Mouse (Mus musculus): ENCODE data around the gene BC049352. TPM values are rescaled to one million over a fixed set of nuclear protein-coding genes. Genes with fewer than 3 reads are reported as not detected.

BC049352 gene
- polyA plus RNA-seq, 1 experiment from 2014 or later: 1.0 TPM

GRCm38 (mm10) chr9:45250306-45250705 lies 68.5 kb downstream of the BC049352 start:
- H3K4me1 ChIP-seq (ENCODE audit: control insufficient read depth, insufficient read depth, low read length): no peaks in the 10 kb centered on the region
- H3K27me3 ChIP-seq (replicated peaks; ENCODE audit: control insufficient read depth, insufficient read depth, low read length): no peaks in the 10 kb centered on the region
- no peaks in the 10 kb centered on the region for H3K9me3 ChIP-seq (ENCODE audit: control insufficient read depth, low read length)
- WGBS: 89% methylated on average over 7 of the region's 7 CpGs
- H3K27ac ChIP-seq (replicated peaks; ENCODE audit: low read depth, low read length): no peak overlapping the region
- H3K36me3 ChIP-seq (ENCODE audit: control insufficient read depth, insufficient read depth, low read length): no peaks in the 10 kb centered on the region
- H3K4me2 ChIP-seq (ENCODE audit: low read depth, low read length): no peak overlapping the region
- ATAC-seq (ENCODE audit: low read depth) (no peak), DNase-seq (ENCODE audit: low spot score) (no peak)
- no peak overlapping the region for H3K9ac ChIP-seq (ENCODE audit: low read depth, low read length)
- no peak overlapping the region for H3K4me3 ChIP-seq (ENCODE audit: low read depth, low read length)

GRCm38 (mm10) chr9:45251281-45251680 lies 69.5 kb downstream of the BC049352 start:
- no peak overlapping the region for H3K4me3 ChIP-seq (ENCODE audit: low read depth, low read length)
- H3K9me3 ChIP-seq (ENCODE audit: control insufficient read depth, low read length): no peaks in the 10 kb centered on the region
- no peaks in the 10 kb centered on the region for H3K36me3 ChIP-seq (ENCODE audit: control insufficient read depth, insufficient read depth, low read length)
- DNase-seq (ENCODE audit: low spot score) (no peak), ATAC-seq (ENCODE audit: low read depth) (no peak)
- no peak overlapping the region for H3K9ac ChIP-seq (ENCODE audit: low read depth, low read length)
- H3K4me2 ChIP-seq (ENCODE audit: low read depth, low read length): no peak overlapping the region
- H3K27me3 ChIP-seq (replicated peaks; ENCODE audit: control insufficient read depth, insufficient read depth, low read length): no peaks in the 10 kb centered on the region
- WGBS: 64% methylated on average over 3 of the region's 3 CpGs
- H3K27ac ChIP-seq (replicated peaks; ENCODE audit: low read depth, low read length): no peak overlapping the region
- H3K4me1 ChIP-seq (ENCODE audit: control insufficient read depth, insufficient read depth, low read length): no peaks in the 10 kb centered on the region

GRCm38 (mm10) chr9:45251990-45252389 lies 70.2 kb downstream of the BC049352 start:
- H3K27ac ChIP-seq (replicated peaks; ENCODE audit: low read depth, low read length): no peak overlapping the region
- no peak overlapping the region for H3K4me3 ChIP-seq (ENCODE audit: low read depth, low read length)
- 72% methylated on average over 4 of the region's 4 CpGs for WGBS
- DNase-seq (ENCODE audit: low spot score): no peak
- H3K9me3 ChIP-seq (ENCODE audit: control insufficient read depth, low read length): no peaks in the 10 kb centered on the region
- no peak for ATAC-seq (ENCODE audit: low read depth)
- no peaks in the 10 kb centered on the region for H3K36me3 ChIP-seq (ENCODE audit: control insufficient read depth, insufficient read depth, low read length)
- no peaks in the 10 kb centered on the region for H3K4me1 ChIP-seq (ENCODE audit: control insufficient read depth, insufficient read depth, low read length)
- H3K4me2 ChIP-seq (ENCODE audit: low read depth, low read length): no peak overlapping the region
- H3K9ac ChIP-seq (ENCODE audit: low read depth, low read length): no peak overlapping the region
- H3K27me3 ChIP-seq (replicated peaks; ENCODE audit: control insufficient read depth, insufficient read depth, low read length): no peaks in the 10 kb centered on the region

DNA sequence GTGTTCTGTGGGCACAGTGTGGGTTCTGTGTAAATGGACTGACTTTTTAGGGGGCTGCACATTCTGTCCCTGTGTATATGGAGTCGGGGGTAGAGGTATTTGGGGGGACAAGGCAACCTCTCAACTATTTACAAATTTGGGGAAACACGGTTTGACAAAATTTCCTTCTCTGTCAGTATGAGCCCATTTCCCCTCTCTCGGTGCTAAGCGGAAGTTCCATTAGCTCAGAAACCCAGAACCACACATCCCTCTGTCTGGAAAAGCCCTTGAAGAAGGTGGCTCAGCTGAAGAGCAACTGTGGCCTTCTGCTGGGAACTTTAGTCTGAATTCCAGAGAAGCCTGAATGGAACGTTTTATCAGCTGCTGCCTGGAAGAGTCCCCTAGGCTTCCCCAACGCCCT lies 70.6 kb downstream of the BC049352 start:
- Histone ChIP-seq H3K4me2 (ENCODE audit: low read depth, low read length) (no peak overlapping the region), H3K36me3 (ENCODE audit: control insufficient read depth, insufficient read depth, low read length) (no peaks in the 10 kb centered on the region), H3K27me3 (replicated peaks; ENCODE audit: control insufficient read depth, insufficient read depth, low read length) (no peaks in the 10 kb centered on the region), H3K27ac (replicated peaks; ENCODE audit: low read depth, low read length) (no peak overlapping the region), H3K4me1 (ENCODE audit: control insufficient read depth, insufficient read depth, low read length) (no peaks in the 10 kb centered on the region), H3K9me3 (ENCODE audit: control insufficient read depth, low read length) (no peaks in the 10 kb centered on the region), H3K4me3 (ENCODE audit: low read depth, low read length) (no peak overlapping the region), H3K9ac (ENCODE audit: low read depth, low read length) (no peak overlapping the region)
- ATAC-seq (ENCODE audit: low read depth) (no peak), DNase-seq (ENCODE audit: low spot score) (no peak)
- WGBS: 80% methylated on average over 6 of the region's 6 CpGs

DNA sequence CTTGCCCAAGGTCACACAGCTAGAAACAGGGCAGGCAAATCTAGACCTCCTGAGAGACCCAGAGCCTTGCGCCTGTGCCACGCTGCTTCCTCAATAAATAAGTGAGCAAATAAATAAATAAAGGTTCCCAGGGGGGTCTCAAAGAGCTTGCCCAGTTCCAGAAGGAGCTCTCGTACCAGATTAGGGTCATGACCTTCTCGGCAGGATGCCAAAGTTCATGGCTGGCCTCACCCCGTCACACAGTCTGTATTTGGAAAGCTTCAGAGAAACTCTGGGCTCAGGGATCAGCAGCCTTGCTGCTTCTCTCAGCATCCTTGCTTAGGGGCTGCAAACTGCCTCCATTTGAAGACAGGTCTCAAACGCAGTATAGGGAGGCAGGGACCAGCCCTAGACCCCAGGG lies 72.2 kb downstream of the BC049352 start:
- ATAC-seq (ENCODE audit: low read depth) (no peak), DNase-seq (ENCODE audit: low spot score) (no peak)
- no peaks in the 10 kb centered on the region for H3K36me3 ChIP-seq (ENCODE audit: control insufficient read depth, insufficient read depth, low read length)
- 37% methylated on average over 6 of the region's 6 CpGs for WGBS
- H3K4me3 ChIP-seq (ENCODE audit: low read depth, low read length): no peak overlapping the region
- H3K9ac ChIP-seq (ENCODE audit: low read depth, low read length): no peak overlapping the region
- no peaks in the 10 kb centered on the region for H3K4me1 ChIP-seq (ENCODE audit: control insufficient read depth, insufficient read depth, low read length)
- no peak overlapping the region for H3K4me2 ChIP-seq (ENCODE audit: low read depth, low read length)
- no peak overlapping the region for H3K27ac ChIP-seq (replicated peaks; ENCODE audit: low read depth, low read length)
- H3K27me3 ChIP-seq (replicated peaks; ENCODE audit: control insufficient read depth, insufficient read depth, low read length): no peaks in the 10 kb centered on the region
- no peaks in the 10 kb centered on the region for H3K9me3 ChIP-seq (ENCODE audit: control insufficient read depth, low read length)

DNA sequence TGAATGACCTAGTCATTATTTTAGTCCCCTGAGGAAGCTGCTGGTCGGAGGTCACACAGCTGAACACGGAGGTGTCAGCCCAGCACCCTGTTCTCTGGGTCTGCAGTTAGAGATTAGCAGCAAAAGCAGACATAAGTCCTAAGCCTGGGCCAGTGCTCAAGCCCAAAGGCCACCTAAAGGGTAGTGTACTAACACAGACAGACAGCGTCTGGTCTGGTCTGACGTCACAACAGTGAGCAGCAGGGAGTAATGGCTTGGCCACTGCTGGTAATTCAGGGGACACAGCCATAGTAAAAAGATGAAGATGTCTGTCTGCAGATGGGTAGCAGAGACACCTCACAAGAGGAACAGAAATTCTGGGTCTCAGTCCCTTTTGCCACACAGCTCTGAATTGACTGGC lies 72.8 kb downstream of the BC049352 start:
- 50% methylated on average over 4 of the region's 4 CpGs for WGBS
- DNase-seq (ENCODE audit: low spot score) (no peak), ATAC-seq (ENCODE audit: low read depth) (no peak)
- H3K27ac ChIP-seq (replicated peaks; ENCODE audit: low read depth, low read length): no peak overlapping the region
- no peaks in the 10 kb centered on the region for H3K36me3 ChIP-seq (ENCODE audit: control insufficient read depth, insufficient read depth, low read length)
- H3K9me3 ChIP-seq (ENCODE audit: control insufficient read depth, low read length): no peaks in the 10 kb centered on the region
- no peak overlapping the region for H3K9ac ChIP-seq (ENCODE audit: low read depth, low read length)
- H3K27me3 ChIP-seq (replicated peaks; ENCODE audit: control insufficient read depth, insufficient read depth, low read length): no peaks in the 10 kb centered on the region
- no peaks in the 10 kb centered on the region for H3K4me1 ChIP-seq (ENCODE audit: control insufficient read depth, insufficient read depth, low read length)
- no peak overlapping the region for H3K4me3 ChIP-seq (ENCODE audit: low read depth, low read length)
- H3K4me2 ChIP-seq (ENCODE audit: low read depth, low read length): no peak overlapping the region

- no peak overlapping the region for H3K4me2 ChIP-seq (ENCODE audit: low read depth, low read length)
- H3K4me1 ChIP-seq (ENCODE audit: control insufficient read depth, insufficient read depth, low read length): no peaks in the 10 kb centered on the region
- no peak overlapping the region for H3K4me3 ChIP-seq (ENCODE audit: low read depth, low read length)
- no peaks in the 10 kb centered on the region for H3K9me3 ChIP-seq (ENCODE audit: control insufficient read depth, low read length)
- whole genome bisulfite sequencing: 94% methylated on average over 4 of the region's 4 CpGs
- no peaks in the 10 kb centered on the region for H3K27me3 ChIP-seq (replicated peaks; ENCODE audit: control insufficient read depth, insufficient read depth, low read length)
- no peak for ATAC-seq (ENCODE audit: low read depth)
- H3K27ac ChIP-seq (replicated peaks; ENCODE audit: low read depth, low read length): no peak overlapping the region
- H3K9ac ChIP-seq (ENCODE audit: low read depth, low read length): no peak overlapping the region
- H3K36me3 ChIP-seq (ENCODE audit: control insufficient read depth, insufficient read depth, low read length): no peaks in the 10 kb centered on the region
- DNase-seq (ENCODE audit: low spot score): no peak
Measured at GRCm38 (mm10) chr9:45255431-45255830, 73.6 kb downstream of the BC049352 start.

GRCm38 (mm10) chr9:45255967-45256366 lies 74.2 kb downstream of the BC049352 start:
- no peaks in the 10 kb centered on the region for H3K9me3 ChIP-seq (ENCODE audit: control insufficient read depth, low read length)
- H3K4me3 ChIP-seq (ENCODE audit: low read depth, low read length): no peak overlapping the region
- no peak for ATAC-seq (ENCODE audit: low read depth)
- H3K36me3 ChIP-seq (ENCODE audit: control insufficient read depth, insufficient read depth, low read length): no peaks in the 10 kb centered on the region
- H3K27me3 ChIP-seq (replicated peaks; ENCODE audit: control insufficient read depth, insufficient read depth, low read length): no peaks in the 10 kb centered on the region
- 90% methylated on average over 5 of the region's 5 CpGs for WGBS
- no peak for DNase-seq (ENCODE audit: low spot score)
- no peaks in the 10 kb centered on the region for H3K4me1 ChIP-seq (ENCODE audit: control insufficient read depth, insufficient read depth, low read length)
- no peak overlapping the region for H3K4me2 ChIP-seq (ENCODE audit: low read depth, low read length)
- H3K27ac ChIP-seq (replicated peaks; ENCODE audit: low read depth, low read length): no peak overlapping the region
- H3K9ac ChIP-seq (ENCODE audit: low read depth, low read length): no peak overlapping the region

- no peaks in the 10 kb centered on the region for H3K4me1 ChIP-seq (ENCODE audit: control insufficient read depth, insufficient read depth, low read length)
- no peak for DNase-seq (ENCODE audit: low spot score)
- no peak overlapping the region for H3K27ac ChIP-seq (replicated peaks; ENCODE audit: low read depth, low read length)
- no peak overlapping the region for H3K4me2 ChIP-seq (ENCODE audit: low read depth, low read length)
- no peak overlapping the region for H3K4me3 ChIP-seq (ENCODE audit: low read depth, low read length)
- no peaks in the 10 kb centered on the region for H3K36me3 ChIP-seq (ENCODE audit: control insufficient read depth, insufficient read depth, low read length)
- H3K9ac ChIP-seq (ENCODE audit: low read depth, low read length): no peak overlapping the region
- no peak for ATAC-seq (ENCODE audit: low read depth)
- H3K27me3 ChIP-seq (replicated peaks; ENCODE audit: control insufficient read depth, insufficient read depth, low read length): no peaks in the 10 kb centered on the region
- no peaks in the 10 kb centered on the region for H3K9me3 ChIP-seq (ENCODE audit: control insufficient read depth, low read length)
- WGBS: 81% methylated on average over 13 of the region's 13 CpGs
Measured at GRCm38 (mm10) chr9:45259065-45259464, 77.3 kb downstream of the BC049352 start.
